16 mouse cellular contexts compared by ENCODE assay signal in the genomic region with DNA sequence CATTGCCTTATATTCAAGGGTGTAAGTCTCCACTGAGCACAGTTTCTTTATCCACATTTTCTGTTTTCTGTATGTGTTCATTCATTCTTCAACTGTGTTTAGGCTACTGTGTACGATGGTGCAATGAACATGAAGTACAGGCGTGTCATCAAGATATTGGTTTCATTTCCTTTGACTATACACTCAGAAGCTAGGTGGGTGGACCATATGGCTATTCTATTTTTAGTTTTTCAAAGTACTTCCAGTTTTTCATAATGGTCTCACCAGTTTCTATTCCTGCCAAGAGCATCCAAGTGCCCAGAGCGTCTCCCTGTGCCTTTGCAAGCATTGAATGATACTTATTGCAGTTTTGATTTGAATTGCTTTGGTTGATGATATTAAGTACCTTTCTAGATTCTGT.
DNase-seq lines count a peak whose midpoint lies in the region; ATAC-seq lines count a peak whose summit lies in the region.
"Had no signal": no experiment of that assay in that cellular context is flagged by ENCODE, and none has a peak within 500 bp of the region (broad histone marks: within the 10 kb centered on the region; RNA-seq: fewer than 3 reads in every experiment).

No protein-coding gene starts in this region.

- no peak for DNase-seq in frontal cortex, postnatal 25 days (ENCODE audit: low spot score in 2 of 2)
- DNase-seq in layer of hippocampus, adult 9-11 months: peak; percentile 62
- no peak for DNase-seq in layer of hippocampus, postnatal 25 days (ENCODE audit: extremely low spot score in 1 of 2, low spot score in 1 of 2)
- DNase-seq in brain, adult 2 months (ENCODE audit: low read depth, low spot score): peak; percentile 79
- DNase-seq in spleen, adult 12 weeks (ENCODE audit: low spot score): no peak
- DNase-seq: adrenal gland, postnatal 14 days; heart, adult 2 months; kidney, adult 9 months; kidney, postnatal 10 days; right cerebral cortex, postnatal 4 days; thymus, postnatal 4 days had no signal

- ATAC-seq in frontal cortex, adult (ENCODE audit: low TSS enrichment): peak; percentile 85
- ATAC-seq in megakaryocyte, adult 5-6 weeks (ENCODE audit: poor library complexity, severe bottlenecking): peak; percentile 66
- ATAC-seq: CD4-positive, CD25-positive, alpha-beta regulatory T cell, adult 4 months; intestine, postnatal 0 days; midbrain, embryonic 16.5 days had no signal

Comparison
In these comparisons a context has a peak if more than half of its experiments do, and no peak if none do; other contexts are left out.
1. DNase-seq: peak in layer of hippocampus, adult 9-11 months (single experiment) and brain, adult 2 months (single experiment); none in frontal cortex, postnatal 25 days (0 of 2), layer of hippocampus, postnatal 25 days (0 of 2) and spleen, adult 12 weeks (single experiment).